Mouse (Mus musculus) neural tube, embryonic 11.5 days (tissue): Measurements from ENCODE around the gene Anp32a. TPM values are rescaled to one million over a fixed set of nuclear protein-coding genes. Genes with fewer than 3 reads are reported as not detected.

Source experiments
- ATAC-seq: fragments of 200-750 bp; cut with Nextera tagmentation; 2 replicates; pipeline ENCODE4 v1.8.0; 2017; ENCODE audit warnings: moderate number of reproducible peaks, mild to moderate bottlenecking, moderate TSS enrichment, moderate library complexity; ENCODE audit not compliant: insufficient read depth, low FRiP score, low TSS enrichment
- DNase-seq: peaks from one replicate; pipeline ENCODE4 v3.0.0-alpha.2; 2015; ENCODE audit warnings: low spot score
- H3K27ac ChIP-seq: fragments of 300-500 bp; sonication (generic); 2 replicates; pipeline ENCODE4 v1.5.1; 2014; ENCODE audit warnings: low read depth, mild to moderate bottlenecking, low read length
- H3K27me3 ChIP-seq: fragments of 300-500 bp; sonication (generic); 2 replicates; pipeline ENCODE4 v1.6.1; 2014; ENCODE audit warnings: mild to moderate bottlenecking, low read length, mixed read lengths; ENCODE audit not compliant: control insufficient read depth, insufficient read depth
- H3K36me3 ChIP-seq: fragments of 300-500 bp; sonication (generic); 2 replicates; pipeline ENCODE4 v1.6.1; 2014; ENCODE audit warnings: mild to moderate bottlenecking, low read length, moderate library complexity, mixed read lengths; ENCODE audit not compliant: control insufficient read depth, insufficient read depth
- H3K4me1 ChIP-seq: fragments of 300-500 bp; sonication (generic); 2 replicates; pipeline ENCODE4 v1.6.1; 2014; ENCODE audit warnings: low read length, mixed read lengths; ENCODE audit not compliant: control insufficient read depth, insufficient read depth
- H3K4me2 ChIP-seq: fragments of 300-500 bp; sonication (generic); 2 replicates; pipeline ENCODE4 v1.6.1; 2014; ENCODE audit warnings: low read depth, mild to moderate bottlenecking, moderate library complexity
- H3K4me3 ChIP-seq: fragments of 300-500 bp; sonication (generic); 2 replicates; pipeline ENCODE4 v1.5.1; 2014; ENCODE audit warnings: low read depth, low read length
- H3K9ac ChIP-seq: fragments of 300-500 bp; sonication (generic); 2 replicates; pipeline ENCODE4 v1.6.1; 2014; ENCODE audit warnings: mild to moderate bottlenecking, low read length
- H3K9me3 ChIP-seq: fragments of 300-500 bp; sonication (generic); 2 replicates; pipeline ENCODE4 v1.6.1; 2016; ENCODE audit warnings: low read length; ENCODE audit not compliant: control insufficient read depth
- WGBS: fragments of 180-500 bp; shearing (Covaris S2); extraction: QIAGEN DNeasy Blood & Tissue Kit; methylation state at CpG from one replicate; pipeline ENCODE4 v1.1.7; 2014; 5-methylcytosine and 5-hydroxymethylcytosine counted together
- polyA plus RNA-seq: library from polyadenylated mRNA; unstranded; fragments of >200 nt; fragmentation: Nextera tagmentation; extraction: Ambion mirVana; gene quantifications from 2 replicates; pipeline ENCODE4 v1.2.1, GENCODE M21; 2014

Anp32a gene
- polyA plus RNA-seq, 1 experiment from 2014 or later: 125 TPM

DNA sequence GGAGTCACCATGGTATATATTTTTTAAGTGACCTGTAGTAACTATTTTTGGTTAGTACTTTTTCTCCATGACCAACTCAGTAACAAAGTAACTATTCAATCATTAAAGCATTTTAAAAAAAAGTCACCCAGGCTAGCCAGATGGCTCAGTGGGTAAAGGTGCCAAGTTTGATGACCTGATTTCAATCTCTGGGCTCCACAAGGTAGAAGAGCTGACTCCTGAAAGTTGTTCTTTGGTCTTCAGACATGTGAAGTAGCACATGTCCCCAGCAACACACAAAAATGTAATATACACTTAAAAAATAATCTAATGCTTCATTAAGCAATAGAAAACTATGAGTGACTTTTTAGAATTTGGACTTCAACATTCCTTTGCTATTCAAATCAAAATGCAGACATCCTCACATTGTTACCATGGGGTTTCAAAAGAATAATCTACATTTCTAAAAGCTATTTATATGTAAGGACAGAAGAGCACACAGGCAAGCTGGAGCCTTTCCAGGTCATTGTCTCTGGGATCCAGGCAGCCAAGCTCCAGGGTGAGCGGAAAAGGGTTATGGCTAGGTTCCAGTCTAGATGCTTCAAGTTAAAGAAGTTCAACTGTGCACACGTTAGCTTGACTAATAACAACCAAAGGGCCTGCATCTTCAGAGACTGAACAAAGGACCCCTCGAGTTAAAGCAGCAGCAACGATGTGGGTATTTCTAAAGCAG, 3.0 kb upstream of the Anp32a start:
- Histone ChIP-seq H3K9ac (no peak overlapping the region), H3K4me1 (no peaks in the 10 kb centered on the region), H3K27me3 (no peaks in the 10 kb centered on the region), H3K4me3 (no peak overlapping the region), H3K27ac (no peak overlapping the region), H3K9me3 (no peaks in the 10 kb centered on the region), H3K4me2 (no peak overlapping the region), H3K36me3 (no peaks in the 10 kb centered on the region)
- DNase-seq (no peak), ATAC-seq (no peak)
- WGBS: 74% methylated on average over 4 of the region's 4 CpGs

DNA sequence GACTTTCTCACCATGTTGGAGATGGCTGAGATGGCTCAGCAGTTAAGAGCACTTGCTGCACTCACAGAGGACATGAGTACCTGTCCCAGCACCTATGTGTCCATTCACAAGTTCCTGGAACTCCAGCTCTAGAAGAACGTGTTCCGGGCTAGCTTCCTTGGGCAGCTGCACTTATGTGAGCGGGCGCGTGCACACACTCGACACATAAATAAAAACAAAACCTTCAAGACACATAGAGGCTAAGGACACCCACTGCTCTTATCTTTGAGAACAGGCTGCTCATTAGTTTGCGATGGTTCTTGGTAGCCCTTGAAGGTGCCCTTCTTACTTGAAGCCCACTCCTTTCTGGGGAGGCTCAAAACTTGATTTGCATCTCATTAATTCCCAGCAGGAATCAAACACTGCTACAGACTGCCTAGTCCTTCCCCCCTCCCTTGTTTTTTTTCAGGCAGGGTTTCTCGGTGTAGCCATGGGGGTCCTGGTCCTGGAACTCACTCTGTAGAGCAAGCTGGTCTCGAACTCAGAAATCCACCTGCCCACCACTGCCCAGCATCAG, 2.4 kb upstream of the Anp32a start:
- no peaks in the 10 kb centered on the region for H3K36me3 ChIP-seq
- 79% methylated on average over 9 of the region's 9 CpGs for WGBS
- no peaks in the 10 kb centered on the region for H3K27me3 ChIP-seq
- H3K4me1 ChIP-seq: no peaks in the 10 kb centered on the region
- H3K4me3 ChIP-seq: no peak overlapping the region
- ATAC-seq: no peak
- no peak for DNase-seq
- no peaks in the 10 kb centered on the region for H3K9me3 ChIP-seq
- H3K4me2 ChIP-seq: no peak overlapping the region
- no peak overlapping the region for H3K27ac ChIP-seq
- no peak overlapping the region for H3K9ac ChIP-seq

DNA sequence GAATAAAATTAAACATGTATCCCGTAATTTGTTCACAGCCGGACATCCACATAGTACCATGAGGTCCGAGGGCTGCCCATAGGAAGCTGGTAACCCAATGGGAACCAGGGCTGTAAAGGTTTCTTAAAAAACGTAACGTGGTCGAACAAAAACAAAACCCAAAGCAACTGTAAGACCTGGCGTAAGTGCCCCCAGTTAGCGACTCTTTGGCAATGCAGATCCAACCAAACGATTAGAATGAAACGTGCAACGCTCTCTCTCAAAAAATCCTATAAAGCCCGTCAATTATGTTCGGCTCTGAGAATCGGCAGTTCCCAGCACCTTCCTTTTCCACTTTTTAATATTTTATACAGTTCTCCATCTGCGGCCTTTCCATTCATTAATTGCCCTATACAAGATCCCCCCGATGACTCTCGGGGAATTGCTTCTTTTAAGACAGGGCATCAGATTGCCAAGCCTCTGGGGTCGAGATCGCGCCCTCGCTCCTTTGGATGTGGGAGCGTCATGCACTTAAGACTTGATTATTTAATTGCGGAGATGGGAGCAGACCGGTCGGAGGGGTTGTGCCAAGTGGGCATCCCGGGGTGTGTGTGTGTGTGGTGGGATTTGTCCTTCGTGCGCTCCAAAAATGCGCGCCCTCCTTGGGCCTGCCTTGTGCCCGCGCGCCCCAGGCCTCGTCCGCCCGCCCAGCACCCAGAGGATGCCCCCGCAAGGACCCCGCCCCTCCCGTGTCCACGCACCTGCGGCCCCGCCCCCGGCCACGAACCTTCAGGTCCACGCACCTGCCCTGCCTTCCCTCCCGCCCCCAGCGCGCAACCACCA, 581 bp upstream of the Anp32a start:
- H3K4me1 ChIP-seq: peaks cover 6% of the 10 kb centered on the region
- H3K9me3 ChIP-seq: no peaks in the 10 kb centered on the region
- H3K27me3 ChIP-seq: no peaks in the 10 kb centered on the region
- DNase-seq (no peak), ATAC-seq (peak; percentile 30)
- peak overlapping the region; percentile 85 for H3K4me3 ChIP-seq
- peak overlapping the region; percentile 98 for H3K9ac ChIP-seq
- H3K27ac ChIP-seq: peak overlapping the region; percentile 97
- H3K4me2 ChIP-seq: peak overlapping the region; percentile 93
- under 1% methylated on average over 40 of the region's 48 CpGs for WGBS
- H3K36me3 ChIP-seq: no peaks in the 10 kb centered on the region

DNA sequence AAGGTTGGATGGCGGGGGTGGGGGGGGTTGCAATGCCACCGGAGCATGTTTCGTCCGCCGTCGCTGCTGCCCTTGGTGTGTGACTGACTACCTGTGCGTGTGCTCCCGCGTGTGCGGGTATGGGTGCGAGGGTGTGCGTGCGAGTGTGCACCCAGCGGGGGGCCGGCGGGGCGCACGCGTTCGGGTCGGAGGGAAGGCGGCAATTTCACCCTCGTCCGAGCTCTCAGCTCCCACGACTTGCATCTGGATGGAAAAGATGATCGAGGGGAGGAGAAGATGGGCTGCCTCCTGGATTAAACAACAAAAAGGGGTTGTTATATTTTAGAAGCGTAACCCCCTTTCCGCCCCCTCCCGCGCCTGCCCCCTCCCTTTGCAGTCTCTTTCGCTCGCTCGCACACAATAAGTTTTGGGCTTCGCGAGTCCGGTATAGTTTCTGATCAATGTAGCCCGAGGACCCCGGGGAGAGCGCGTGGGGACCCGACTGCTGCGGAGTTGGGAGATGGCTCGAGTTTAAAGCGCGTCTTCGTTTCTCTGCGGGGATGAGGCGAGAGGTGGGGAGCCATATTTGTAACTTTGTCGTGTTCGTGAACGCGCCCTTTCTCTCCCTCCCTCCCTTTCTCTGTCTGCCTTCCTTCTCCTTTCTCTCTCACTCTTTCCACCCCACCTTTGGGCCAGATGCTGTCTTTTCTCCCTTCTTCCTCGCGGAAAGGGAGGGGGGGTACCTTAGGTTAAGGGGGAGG, 778 bp downstream of the Anp32a start:
- under 1% methylated on average over 53 of the region's 54 CpGs for WGBS
- peak overlapping the region; percentile 85 for H3K4me3 ChIP-seq
- peak overlapping the region; percentile 98 for H3K9ac ChIP-seq
- ATAC-seq (no peak), DNase-seq (peak; percentile 71)
- peak overlapping the region; percentile 93 for H3K4me2 ChIP-seq
- no peaks in the 10 kb centered on the region for H3K27me3 ChIP-seq
- peaks cover 12% of the 10 kb centered on the region for H3K4me1 ChIP-seq
- no peaks in the 10 kb centered on the region for H3K36me3 ChIP-seq
- H3K27ac ChIP-seq: peak overlapping the region; percentile 97
- no peaks in the 10 kb centered on the region for H3K9me3 ChIP-seq

DNA sequence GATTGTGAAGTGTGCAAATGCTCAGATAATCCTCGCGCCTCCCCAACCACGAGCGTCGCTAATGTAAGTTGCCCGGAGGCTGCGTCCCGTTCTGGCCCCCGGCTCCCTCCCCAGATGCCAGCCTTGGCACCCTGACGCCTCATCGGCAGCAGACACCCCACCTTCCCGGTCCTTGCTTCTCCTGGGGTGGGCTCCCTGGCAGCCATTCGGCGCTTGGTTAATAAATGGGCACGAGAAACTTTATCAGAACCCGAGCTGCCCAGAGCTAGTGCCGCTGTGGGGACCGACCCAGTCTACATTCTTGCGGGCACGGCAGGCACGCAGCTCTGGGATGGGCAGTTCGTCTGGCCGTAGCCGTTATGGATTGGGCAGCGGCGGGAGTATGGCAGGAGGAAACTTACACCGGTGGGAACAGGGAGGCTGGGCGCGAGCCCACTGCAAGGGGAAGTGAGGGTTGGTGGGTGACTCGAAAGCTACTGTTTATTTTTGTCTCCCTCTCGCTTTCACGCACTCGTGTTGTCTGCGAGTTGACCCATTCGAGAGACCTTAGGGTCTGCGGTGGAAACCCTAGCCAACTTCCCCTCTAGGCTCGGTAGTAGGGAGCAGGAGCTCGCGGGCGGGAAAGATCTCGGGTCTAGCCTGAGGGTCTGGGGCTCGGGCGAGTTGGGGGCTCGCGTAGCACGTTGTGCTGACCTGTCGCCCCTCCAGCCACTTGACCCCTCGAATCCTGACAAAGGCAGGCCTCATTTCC, 1.5 kb downstream of the Anp32a start:
- Histone ChIP-seq H3K27ac (peak overlapping the region; percentile 97), H3K4me1 (peaks cover 16% of the 10 kb centered on the region), H3K9me3 (no peaks in the 10 kb centered on the region), H3K4me3 (peak overlapping the region; percentile 85), H3K9ac (peak overlapping the region; percentile 98), H3K36me3 (no peaks in the 10 kb centered on the region), H3K27me3 (no peaks in the 10 kb centered on the region), H3K4me2 (peak overlapping the region; percentile 93)
- peak; percentile 74 for DNase-seq
- under 1% methylated on average over 48 of the region's 48 CpGs for WGBS
- ATAC-seq: no peak

GRCm38 (mm10) chr9:62343192-62343903, 2.3 kb downstream of the Anp32a start:
- peak overlapping the region; percentile 93 for H3K4me2 ChIP-seq
- WGBS: 0% methylated on average over 48 of the region's 56 CpGs
- peak overlapping the region; percentile 97 for H3K27ac ChIP-seq
- H3K27me3 ChIP-seq: no peaks in the 10 kb centered on the region
- DNase-seq (peak; percentile 78), ATAC-seq (peak; percentile 45)
- no peaks in the 10 kb centered on the region; the same call in 1 of the 2 replicates for H3K36me3 ChIP-seq
- H3K4me3 ChIP-seq: peak overlapping the region; percentile 85
- H3K4me1 ChIP-seq: peaks cover 16% of the 10 kb centered on the region
- H3K9me3 ChIP-seq: no peaks in the 10 kb centered on the region
- peak overlapping the region; percentile 98 for H3K9ac ChIP-seq

GRCm38 (mm10) chr9:62343904-62344491, 2.9 kb downstream of the Anp32a start:
- Histone ChIP-seq H3K9ac (peak overlapping the region; percentile 98), H3K27ac (peak overlapping the region; percentile 97), H3K36me3 (no peaks in the 10 kb centered on the region; the same call in 1 of the 2 replicates), H3K9me3 (no peaks in the 10 kb centered on the region), H3K4me3 (peak overlapping the region; percentile 85), H3K4me1 (peaks cover 18% of the 10 kb centered on the region), H3K27me3 (no peaks in the 10 kb centered on the region), H3K4me2 (peak overlapping the region; percentile 93)
- WGBS: under 1% methylated on average over 52 of the region's 52 CpGs
- ATAC-seq (peak; percentile 24), DNase-seq (peak; percentile 76)
